Mouse (Mus musculus): Measurements from ENCODE around the gene Nrgn. TPM values are rescaled to one million over a fixed set of nuclear protein-coding genes. Genes with fewer than 3 reads are reported as not detected.
A peak's percentile ranks its signal among the peaks of the same experiment; 100 is the strongest.

Nrgn gene
- polyA plus RNA-seq, 1 experiment from 2014 or later = 5.1 TPM

DNA sequence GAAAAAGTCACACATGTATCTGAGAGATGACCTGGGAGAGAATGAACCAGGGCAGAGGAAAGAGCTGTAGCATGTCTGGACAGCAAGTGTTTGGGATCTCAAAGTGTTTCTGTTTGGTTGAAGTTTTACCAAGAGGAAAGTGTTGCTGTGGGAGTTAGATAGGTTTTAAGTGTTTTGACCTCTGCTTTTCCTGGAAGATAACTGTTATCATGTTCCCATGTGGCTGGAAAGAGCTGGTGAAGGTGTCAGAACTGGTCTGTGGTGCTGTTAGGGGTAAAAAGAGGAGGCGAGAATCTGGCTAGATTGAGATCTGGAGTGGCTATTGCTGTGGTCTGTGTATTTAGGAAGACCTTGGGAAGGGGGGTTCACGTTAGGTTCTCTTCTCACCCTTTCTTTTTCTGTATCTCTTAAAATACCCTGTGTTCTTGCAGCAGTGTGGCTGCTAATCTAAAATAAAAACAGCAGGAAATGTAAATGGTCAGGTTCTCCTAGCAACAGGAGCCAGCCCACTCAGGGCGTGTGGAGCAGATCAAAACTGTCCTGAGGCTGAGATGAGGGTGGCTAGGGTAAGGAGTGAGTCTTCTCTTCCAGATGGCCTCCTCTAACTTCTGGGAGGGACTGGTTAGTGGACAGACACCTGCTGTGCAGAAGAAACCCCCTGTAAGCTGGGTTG lies 19.6 kb upstream of the Nrgn start:
- H3K27ac ChIP-seq = no peak overlapping the region
- no peaks in the 10 kb centered on the region for H3K9me3 ChIP-seq
- 0 out of 2 replicates have a peak, but pooled peaks cover 3% of the 10 kb centered on the region for H3K27me3 ChIP-seq
- no peak for ATAC-seq (ENCODE audit: insufficient number of reproducible peaks, insufficient read depth, low FRiP score, low TSS enrichment, low read depth)
- H3K36me3 ChIP-seq = no peaks in the 10 kb centered on the region
- no peak overlapping the region for H3K4me3 ChIP-seq (replicated peaks)
- no peak overlapping the region for H3K4me2 ChIP-seq
- H3K4me1 ChIP-seq (replicated peaks) = peaks cover 20% of the 10 kb centered on the region
- 59% methylated on average over 3 of the region's 3 CpGs for WGBS
- no peak overlapping the region for H3K9ac ChIP-seq (replicated peaks)

DNA sequence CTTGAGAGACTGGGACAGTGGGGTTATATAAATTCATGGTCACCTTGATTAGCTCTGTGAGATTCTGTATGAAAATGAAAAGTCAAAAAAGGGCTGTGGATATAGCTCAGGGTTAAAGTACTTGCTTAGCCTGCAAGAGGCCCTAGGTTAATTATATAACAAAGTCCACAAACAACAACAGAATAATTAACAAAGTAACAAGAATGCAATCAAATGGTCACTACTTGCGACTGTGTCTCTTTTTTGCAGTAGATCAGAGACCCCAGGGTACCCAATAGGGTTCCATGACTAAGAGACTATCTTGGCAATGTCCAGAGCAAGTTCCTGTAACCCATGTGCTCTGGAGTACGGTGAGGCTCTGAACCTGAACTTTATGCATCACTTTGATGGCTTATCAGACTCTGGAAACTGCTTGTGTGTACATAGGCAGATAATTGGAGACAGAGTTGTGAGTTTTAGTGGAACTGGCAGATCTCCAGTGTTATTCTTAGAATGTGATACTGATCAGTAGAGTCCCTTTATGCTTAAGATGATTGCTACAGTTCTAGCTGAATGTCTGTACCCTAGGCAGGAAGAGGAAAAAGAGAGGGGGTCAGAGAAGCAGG lies 16.6 kb upstream of the Nrgn start:
- 82% methylated on average over 2 of the region's 2 CpGs for WGBS
- Histone ChIP-seq H3K9ac (replicated peaks) (no peak overlapping the region), H3K27me3 (0 out of 2 replicates have a peak, but pooled peaks cover 3% of the 10 kb centered on the region), H3K9me3 (no peaks in the 10 kb centered on the region), H3K4me2 (no peak overlapping the region), H3K4me3 (replicated peaks) (no peak overlapping the region), H3K36me3 (no peaks in the 10 kb centered on the region), H3K4me1 (replicated peaks) (peaks cover 20% of the 10 kb centered on the region), H3K27ac (no peak overlapping the region)
- ATAC-seq (ENCODE audit: insufficient number of reproducible peaks, insufficient read depth, low FRiP score, low TSS enrichment, low read depth) = no peak

DNA sequence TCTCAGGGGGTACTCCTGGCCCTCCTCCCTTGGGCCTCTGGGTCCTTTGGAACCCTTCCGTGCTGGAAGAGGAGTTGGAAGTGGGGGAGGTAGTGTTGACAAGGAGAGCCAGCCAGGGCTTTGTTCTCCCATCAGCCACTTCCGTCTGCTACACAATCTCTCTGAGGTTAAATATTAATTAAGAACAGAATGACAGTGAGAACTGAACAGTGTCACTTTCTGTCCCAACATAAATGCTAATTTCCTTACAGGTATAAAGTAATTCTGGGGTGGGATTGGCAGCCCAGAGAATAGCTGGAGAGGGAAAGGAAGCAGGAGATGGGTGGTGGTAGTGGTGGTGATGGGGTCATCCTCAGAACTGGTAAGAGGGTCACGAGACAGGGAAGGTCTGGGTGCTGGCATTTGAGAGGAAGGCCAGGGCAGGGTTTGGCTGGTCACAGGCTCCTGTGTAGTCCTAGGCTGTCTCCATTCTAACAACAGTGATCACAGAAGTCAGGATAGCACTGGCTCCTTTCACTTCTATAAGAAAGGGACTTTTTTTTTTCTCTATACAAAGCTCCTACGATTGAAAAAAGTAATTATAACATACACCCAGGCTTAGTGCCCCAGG lies 16.0 kb upstream of the Nrgn start:
- 48% methylated on average over 4 of the region's 4 CpGs for WGBS
- no peak overlapping the region for H3K9ac ChIP-seq (replicated peaks)
- peaks cover 20% of the 10 kb centered on the region for H3K4me1 ChIP-seq (replicated peaks)
- ATAC-seq (ENCODE audit: insufficient number of reproducible peaks, insufficient read depth, low FRiP score, low TSS enrichment, low read depth) = no peak
- no peak overlapping the region for H3K4me2 ChIP-seq
- no peak overlapping the region for H3K4me3 ChIP-seq (replicated peaks)
- no peaks in the 10 kb centered on the region for H3K36me3 ChIP-seq
- 0 out of 2 replicates have a peak, but pooled peaks cover 3% of the 10 kb centered on the region for H3K27me3 ChIP-seq
- no peaks in the 10 kb centered on the region for H3K9me3 ChIP-seq
- H3K27ac ChIP-seq = no peak overlapping the region

DNA sequence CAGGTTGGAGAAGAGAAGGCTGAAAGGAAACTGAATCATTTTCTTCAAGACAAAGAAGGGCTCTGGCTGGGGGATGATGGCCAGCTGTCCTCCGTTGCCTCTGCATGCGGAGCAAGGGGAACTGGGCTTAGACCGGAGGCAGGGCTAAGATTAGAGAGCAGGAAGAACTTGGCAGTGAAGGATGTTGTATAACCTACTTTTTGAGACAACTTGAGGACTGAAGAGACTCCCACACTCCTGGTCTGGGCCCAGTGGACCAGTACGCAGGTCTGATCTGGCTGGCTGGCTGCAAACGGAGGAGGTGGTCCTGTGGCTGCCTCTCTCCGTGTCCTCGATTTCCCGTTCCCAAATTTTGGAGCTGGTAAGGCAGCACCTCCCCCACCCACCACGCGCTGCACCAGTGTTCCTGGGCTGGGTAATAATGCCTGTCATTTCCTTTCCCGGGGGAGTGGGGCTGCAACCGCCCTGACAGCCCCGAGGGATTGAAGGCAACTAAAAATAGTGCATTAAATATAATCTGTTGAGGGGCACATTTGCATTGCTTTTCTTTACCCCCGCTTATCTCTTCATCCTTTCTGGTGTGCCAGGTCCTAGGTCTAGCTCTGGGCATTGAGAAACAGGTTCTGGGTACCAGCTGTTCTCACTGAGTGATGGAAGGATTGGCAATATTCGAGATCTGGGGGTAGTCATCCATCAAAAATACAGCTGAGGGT lies 15.3 kb upstream of the Nrgn start:
- H3K4me3 ChIP-seq (replicated peaks) = no peak overlapping the region
- H3K4me2 ChIP-seq = peak overlapping the region; percentile 40
- no peak overlapping the region for H3K9ac ChIP-seq (replicated peaks)

DNA sequence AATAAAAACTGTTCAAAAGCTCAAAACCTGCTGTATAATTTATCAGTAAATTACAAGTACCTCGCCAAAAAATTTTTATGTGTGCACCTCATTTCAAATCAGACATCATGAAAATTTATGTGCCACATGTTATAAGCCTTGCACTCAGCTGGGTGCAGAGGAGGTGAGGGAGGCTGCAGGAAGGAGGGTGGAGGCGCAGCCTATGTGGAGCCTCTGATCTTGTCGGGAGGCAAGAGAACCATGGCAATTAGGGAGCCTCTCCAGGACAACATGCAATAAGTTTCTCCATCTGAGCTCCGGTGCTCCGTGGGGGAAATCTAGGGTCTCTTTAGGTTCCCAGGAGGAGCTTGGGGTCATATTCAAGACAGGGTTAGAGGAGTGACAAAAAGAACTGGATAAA lies 14.8 kb upstream of the Nrgn start:
- Histone ChIP-seq H3K27ac (no peak overlapping the region), H3K4me2 (peak overlapping the region; percentile 40), H3K27me3 (0 out of 2 replicates have a peak, but pooled peaks cover 3% of the 10 kb centered on the region), H3K4me3 (replicated peaks) (no peak overlapping the region), H3K9me3 (no peaks in the 10 kb centered on the region), H3K4me1 (replicated peaks) (peaks cover 20% of the 10 kb centered on the region), H3K36me3 (no peaks in the 10 kb centered on the region), H3K9ac (replicated peaks) (no peak overlapping the region)
- 15% methylated on average over 5 of the region's 5 CpGs for WGBS
- ATAC-seq (ENCODE audit: insufficient number of reproducible peaks, insufficient read depth, low FRiP score, low TSS enrichment, low read depth) = peak; percentile 76; the same call in 1 of the 2 replicates

More for the DNA sequence above, 15.3 kb upstream of the Nrgn start:
- Histone ChIP-seq H3K27me3 (0 out of 2 replicates have a peak, but pooled peaks cover 3% of the 10 kb centered on the region), H3K4me1 (replicated peaks) (peaks cover 20% of the 10 kb centered on the region), H3K36me3 (no peaks in the 10 kb centered on the region), H3K9me3 (no peaks in the 10 kb centered on the region), H3K27ac (no peak overlapping the region)
- 21% methylated on average over 15 of the region's 15 CpGs for WGBS
- ATAC-seq (ENCODE audit: insufficient number of reproducible peaks, insufficient read depth, low FRiP score, low TSS enrichment, low read depth) = peak; percentile 47; the same call in 1 of the 2 replicates

DNA sequence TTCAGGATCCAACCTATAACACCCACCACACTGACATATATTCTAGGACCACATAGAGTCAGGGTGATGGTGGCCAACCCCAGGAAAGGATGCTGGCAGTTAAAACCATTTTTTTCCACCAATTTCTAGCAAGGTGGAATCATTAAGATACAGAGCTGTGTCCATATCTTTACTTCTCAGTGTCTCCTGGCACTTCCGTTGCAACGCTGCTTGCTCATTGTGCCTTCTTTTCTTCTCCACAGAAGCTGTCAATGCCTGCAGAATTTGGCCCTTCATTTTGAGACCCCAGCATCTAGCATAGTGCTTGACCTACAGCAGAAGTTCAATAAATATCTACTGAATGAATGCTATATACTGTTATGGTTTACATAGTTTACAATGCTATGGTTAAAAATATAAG lies 14.3 kb upstream of the Nrgn start:
- Histone ChIP-seq H3K27me3 (0 out of 2 replicates have a peak, but pooled peaks cover 3% of the 10 kb centered on the region), H3K27ac (no peak overlapping the region), H3K4me1 (replicated peaks) (peaks cover 20% of the 10 kb centered on the region), H3K9ac (replicated peaks) (no peak overlapping the region), H3K4me2 (no peak overlapping the region), H3K4me3 (replicated peaks) (no peak overlapping the region), H3K9me3 (no peaks in the 10 kb centered on the region), H3K36me3 (no peaks in the 10 kb centered on the region)
- 91% methylated on average over 2 of the region's 2 CpGs for WGBS
- no peak for ATAC-seq (ENCODE audit: insufficient number of reproducible peaks, insufficient read depth, low FRiP score, low TSS enrichment, low read depth)

DNA sequence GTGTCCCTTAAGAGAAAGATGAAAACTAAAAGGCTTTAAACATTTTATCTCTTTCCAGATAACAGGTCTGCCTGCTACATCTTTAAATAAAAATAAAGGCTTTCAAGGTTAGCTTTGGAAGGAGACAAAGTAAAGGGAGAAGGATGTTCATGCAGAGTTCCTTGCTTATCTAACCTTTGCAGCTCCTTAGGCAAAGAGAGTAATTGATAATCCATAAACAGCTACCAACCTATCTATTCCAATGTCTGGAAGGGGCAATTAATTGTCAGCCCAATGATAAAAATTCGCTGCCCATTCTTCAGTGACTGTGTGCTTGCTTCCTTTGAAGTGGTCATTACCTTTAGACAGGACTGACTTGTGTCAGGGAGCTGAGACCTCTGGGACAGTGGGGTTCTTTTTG lies 11.1 kb upstream of the Nrgn start:
- no peak for ATAC-seq (ENCODE audit: insufficient number of reproducible peaks, insufficient read depth, low FRiP score, low TSS enrichment, low read depth)
- no peaks in the 10 kb centered on the region for H3K36me3 ChIP-seq
- H3K9ac ChIP-seq (replicated peaks) = no peak overlapping the region
- H3K4me1 ChIP-seq (replicated peaks) = peaks cover 20% of the 10 kb centered on the region
- H3K4me3 ChIP-seq (replicated peaks) = no peak overlapping the region
- no peak overlapping the region for H3K4me2 ChIP-seq
- H3K27me3 ChIP-seq = 0 out of 2 replicates have a peak, but pooled peaks cover 3% of the 10 kb centered on the region
- no peak overlapping the region for H3K27ac ChIP-seq
- 46% methylated on average over 1 of the region's 1 CpGs for WGBS
- no peaks in the 10 kb centered on the region for H3K9me3 ChIP-seq

DNA sequence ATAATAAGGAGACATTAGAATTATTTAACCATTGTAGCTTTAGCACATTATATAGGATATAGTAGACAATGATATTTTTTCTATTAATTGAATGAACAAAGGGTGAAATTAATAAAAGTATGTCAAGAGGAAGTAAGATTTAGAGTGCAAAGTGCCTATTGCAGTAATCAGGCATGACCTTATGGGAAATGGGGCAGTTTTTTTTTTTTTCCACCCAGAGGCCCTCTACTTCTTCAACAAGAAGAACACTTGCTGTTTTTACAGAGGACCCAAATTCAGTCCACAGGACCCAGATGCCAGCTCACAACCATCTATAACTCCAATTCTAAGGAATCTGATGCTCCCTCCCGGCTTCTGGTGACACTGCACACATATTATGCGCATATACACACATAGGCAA lies 7.9 kb upstream of the Nrgn start:
- H3K4me2 ChIP-seq = no peak overlapping the region
- no peak for ATAC-seq (ENCODE audit: insufficient number of reproducible peaks, insufficient read depth, low FRiP score, low TSS enrichment, low read depth)
- H3K4me1 ChIP-seq (replicated peaks) = peaks cover 7% of the 10 kb centered on the region
- no peak overlapping the region for H3K27ac ChIP-seq
- no peaks in the 10 kb centered on the region for H3K36me3 ChIP-seq
- H3K4me3 ChIP-seq (replicated peaks) = no peak overlapping the region
- H3K9ac ChIP-seq (replicated peaks) = no peak overlapping the region
- WGBS = 91% methylated on average over 2 of the region's 2 CpGs
- peaks cover 11% of the 10 kb centered on the region; the same call in 1 of the 2 replicates for H3K27me3 ChIP-seq
- no peaks in the 10 kb centered on the region for H3K9me3 ChIP-seq

DNA sequence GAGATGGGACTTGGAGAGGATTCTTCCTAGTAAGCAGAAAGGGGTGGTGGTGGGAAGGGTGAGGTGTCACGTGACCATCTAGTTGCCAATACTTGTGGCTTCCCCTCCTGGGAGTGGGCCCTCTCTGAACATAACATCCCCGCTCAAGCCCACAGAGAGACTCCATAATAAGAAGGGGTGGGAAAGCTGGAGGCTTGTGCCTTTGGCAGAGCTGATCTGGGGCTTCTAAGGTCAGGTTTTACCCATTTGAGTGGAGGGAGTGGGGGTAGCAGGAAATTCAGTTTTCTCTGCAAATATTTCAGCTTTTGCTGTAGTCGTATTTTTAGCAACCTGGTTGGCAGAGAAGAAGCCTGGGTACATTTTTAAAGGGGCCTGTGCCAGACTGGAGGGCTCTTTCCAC lies 3.7 kb upstream of the Nrgn start:
- peaks cover 30% of the 10 kb centered on the region for H3K4me1 ChIP-seq (replicated peaks)
- H3K4me3 ChIP-seq (replicated peaks) = no peak overlapping the region
- H3K36me3 ChIP-seq = no peaks in the 10 kb centered on the region
- WGBS = 80% methylated on average over 3 of the region's 3 CpGs
- H3K27ac ChIP-seq = no peak overlapping the region
- no peak overlapping the region for H3K4me2 ChIP-seq
- no peak for ATAC-seq (ENCODE audit: insufficient number of reproducible peaks, insufficient read depth, low FRiP score, low TSS enrichment, low read depth)
- peaks cover 48% of the 10 kb centered on the region for H3K27me3 ChIP-seq
- H3K9ac ChIP-seq (replicated peaks) = no peak overlapping the region
- H3K9me3 ChIP-seq = no peaks in the 10 kb centered on the region

DNA sequence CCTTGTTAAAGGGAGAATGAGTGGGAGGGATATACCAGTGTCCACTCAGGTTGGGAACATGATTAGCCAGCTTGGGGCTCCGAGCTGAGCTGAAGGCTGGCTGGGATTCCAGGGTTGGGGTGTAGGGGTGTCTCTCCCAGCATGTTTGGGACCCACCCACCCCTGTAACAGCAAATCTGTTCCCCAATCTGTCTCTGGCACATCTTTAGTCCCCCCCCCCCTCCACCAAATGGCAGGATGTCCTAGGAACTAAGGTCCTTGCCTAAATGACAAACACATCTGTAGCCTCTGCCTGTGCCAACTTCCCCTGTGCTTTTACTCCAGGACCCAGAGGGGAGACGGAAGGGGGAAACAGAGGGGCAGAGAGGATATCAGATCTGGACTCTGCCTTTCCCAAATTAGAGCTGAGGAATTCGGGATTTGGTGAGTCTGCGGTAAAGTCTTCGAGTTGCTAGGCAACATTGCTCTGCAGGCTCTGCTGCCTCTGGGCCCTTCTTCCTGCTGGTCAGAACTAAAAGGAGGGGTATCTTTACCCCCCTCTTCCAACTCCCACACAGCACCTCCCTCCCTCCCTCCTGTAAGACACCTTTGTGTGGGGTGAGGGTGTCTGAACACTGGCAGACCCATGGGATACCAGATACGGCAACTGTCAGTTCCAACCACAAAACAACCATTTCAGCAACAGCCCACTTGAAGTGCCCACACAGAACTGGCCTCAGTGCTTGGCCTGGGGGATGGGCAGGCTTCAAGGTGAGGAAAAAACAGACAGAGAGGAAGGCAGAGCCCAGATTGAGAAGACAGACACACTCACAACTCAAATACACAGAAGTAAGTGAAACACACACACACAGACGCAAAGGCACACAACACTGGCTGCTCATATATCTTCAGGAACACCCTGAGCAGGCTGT lies 2.4 kb upstream of the Nrgn start, which contains the start of gene Siae:
TSS of gene Siae (plus strand) at position 861 of the 911 bp plus-strand sequence.
- no peak within 1 kb of the TSS for H3K4me2 ChIP-seq

More for the DNA sequence above, 2.4 kb upstream of the Nrgn start, which contains the start of gene Siae:
- no peak for ATAC-seq (ENCODE audit: insufficient number of reproducible peaks, insufficient read depth, low FRiP score, low TSS enrichment, low read depth)
- Histone ChIP-seq H3K9ac (replicated peaks) (no peak within 1 kb of the TSS), H3K4me3 (replicated peaks) (no peak within 1 kb of the TSS), H3K27ac (no peak within 1 kb of the TSS), H3K9me3 (no peaks in the 10 kb centered on the region), H3K36me3 (no peaks in the 10 kb centered on the region), H3K27me3 (peaks cover 61% of the 10 kb centered on the region), H3K4me1 (replicated peaks) (peaks cover 30% of the 10 kb centered on the region)
- 30% methylated on average over 7 of the region's 7 CpGs for WGBS

All from limb, embryonic 12.5 days (tissue).